In the genomic region with DNA sequence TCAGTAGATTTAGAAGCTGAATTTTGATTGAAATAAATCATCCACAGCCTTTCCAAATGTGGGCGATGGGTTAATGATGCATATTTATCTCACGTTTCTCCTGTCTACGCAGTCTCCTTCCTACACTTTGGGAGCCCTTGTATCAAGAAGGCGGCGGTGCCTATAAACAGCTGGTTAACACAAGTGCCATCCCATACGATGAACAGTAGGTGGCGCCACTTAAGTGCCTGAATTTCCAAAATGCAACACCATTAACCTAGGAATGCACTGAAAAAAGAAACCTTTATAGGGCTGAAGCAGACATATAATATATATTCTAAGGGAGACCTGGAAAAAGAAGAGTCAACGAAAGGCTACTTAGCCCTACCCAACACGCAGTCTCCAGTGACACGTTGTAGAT, we compare ENCODE assay signal across 10 mouse cellular contexts. TPM values are rescaled to one million over a fixed set of nuclear protein-coding genes. Genes with fewer than 3 reads are reported as not detected.
DNase-seq lines count a peak whose midpoint lies in the region; ATAC-seq lines count a peak whose summit lies in the region.
"Had no signal": no experiment of that assay in that cellular context is flagged by ENCODE, and none has a peak within 500 bp of the region (broad histone marks: within the 10 kb centered on the region; RNA-seq: fewer than 3 reads in every experiment).

No protein-coding gene starts in this region.

- DNase-seq in embryo, embryonic 10 days (ENCODE audit: low spot score), result peak; percentile 62
- no peak for DNase-seq in embryo, embryonic 9.5 days (ENCODE audit: extremely low spot score)
- peak; percentile 27 for DNase-seq in liver
- no peak for DNase-seq in liver, embryonic 11.5 days (ENCODE audit: low spot score)
- peak; percentile 43 for DNase-seq in adrenal gland, adult 2 months
- peak; percentile 36 to 47 for DNase-seq in heart, postnatal 36 days
- DNase-seq in thymus, postnatal 4 days, result peak; percentile 73

- intact Hi-C loops in heart, postnatal 36 days (cut with DNase I), result loop anchor here (2.0 kb wide), 1 partner anchor 55 kb away; no protein-coding TSS in a partner anchor

- WGBS in liver, embryonic 11.5 days, result 70% methylated on average over 10 of the region's 10 CpGs

- no peaks in the 10 kb centered on the region for H3K27me3 ChIP-seq in liver, embryonic 11.5 days (replicated peaks; ENCODE audit: control insufficient read depth, insufficient read depth, low read length)
- H3K27me3 ChIP-seq: limb, embryonic 12.5 days had no signal

- H3K4me3 ChIP-seq in liver, embryonic 11.5 days (ENCODE audit: low read depth, low read length), result no peak overlapping the region
- H3K4me3 ChIP-seq: limb, embryonic 12.5 days had no signal

- no peaks in the 10 kb centered on the region for H3K9me3 ChIP-seq in liver, embryonic 11.5 days (ENCODE audit: control insufficient read depth, low read length)
- H3K9me3 ChIP-seq: limb, embryonic 12.5 days had no signal

- no peaks in the 10 kb centered on the region for H3K4me1 ChIP-seq in liver, embryonic 11.5 days (replicated peaks; ENCODE audit: control insufficient read depth, insufficient read depth, low read length)
- H3K4me1 ChIP-seq: limb, embryonic 12.5 days had no signal

- no peak overlapping the region for H3K27ac ChIP-seq in liver, embryonic 11.5 days (ENCODE audit: low read depth, low read length)
- H3K27ac ChIP-seq: limb, embryonic 12.5 days had no signal

- no peak overlapping the region for H3K9ac ChIP-seq in liver, embryonic 11.5 days (ENCODE audit: low read depth, low read length)
- H3K9ac ChIP-seq: limb, embryonic 12.5 days had no signal

- ATAC-seq in liver, embryonic 11.5 days (replicated peaks; ENCODE audit: low FRiP score), result no peak
- ATAC-seq in megakaryocyte, adult 5-6 weeks (ENCODE audit: poor library complexity, severe bottlenecking), result peak; percentile 94

- no peaks in the 10 kb centered on the region for H3K36me3 ChIP-seq in liver, embryonic 11.5 days (ENCODE audit: control insufficient read depth, insufficient read depth, low read length)
- H3K36me3 ChIP-seq: limb, embryonic 12.5 days had no signal

- H3K4me2 ChIP-seq in liver, embryonic 11.5 days, result no peak overlapping the region
- H3K4me2 ChIP-seq: limb, embryonic 12.5 days had no signal

RNA-seq across cellular contexts. Expression of a gene that starts 9.5 kb away (rescaled TPM):
- polyA plus RNA-seq in liver, embryonic 11.5 days (2014; fragmentation: Nextera tagmentation; extraction: Ambion mirVana), result 19.0 and 20.5 TPM in 2 replicates
- total RNA-seq in adrenal gland, adult 2 months (2021), result 10 to 100 TPM; 13.5 to 17.0 TPM
- 3.7 and 3.8 TPM in 2 replicates for polyA plus RNA-seq in adrenal gland, adult 2 months (2012; rRNA removed)
- total RNA-seq in heart, postnatal 36 days (2021), result 1 to 10 TPM; 4.9 to 7.2 TPM
- total RNA-seq in megakaryocyte, adult 5-6 weeks (2015), result 18.5 and 22.2 TPM in 2 replicates
- 9.0 and 9.1 TPM in 2 replicates for total RNA-seq in megakaryocyte, adult 5-6 weeks (2017)

RNA-seq across cellular contexts. Expression of a gene that starts 10.6 kb away (rescaled TPM):
- 7.0 and 7.8 TPM in 2 replicates for polyA plus RNA-seq in liver, embryonic 11.5 days (2014; fragmentation: Nextera tagmentation; extraction: Ambion mirVana)
- total RNA-seq in adrenal gland, adult 2 months (2021), result 1 to 10 TPM; 5.6 to 7.0 TPM
- 0.35 and 0.83 TPM in 2 replicates for polyA plus RNA-seq in adrenal gland, adult 2 months (2012; rRNA removed)
- total RNA-seq in heart, postnatal 36 days (2021), result 1 to 10 TPM; 3.1 to 3.4 TPM
- total RNA-seq in megakaryocyte, adult 5-6 weeks (2015), result 8.5 and 9.9 TPM in 2 replicates
- 9.2 and 12.6 TPM in 2 replicates for total RNA-seq in megakaryocyte, adult 5-6 weeks (2017)

RNA-seq across cellular contexts. Expression of a gene that starts 28.8 kb away (rescaled TPM):
- polyA plus RNA-seq in liver, embryonic 11.5 days (2014; fragmentation: Nextera tagmentation; extraction: Ambion mirVana), result 0.14 TPM in 1 of 2 replicates, not detected in the other
- not detected for total RNA-seq in adrenal gland, adult 2 months (2021)
- polyA plus RNA-seq in adrenal gland, adult 2 months (2012; rRNA removed), result not detected in 2 replicates
- total RNA-seq in heart, postnatal 36 days (2021), result not detected
- not detected in 2 replicates for total RNA-seq in megakaryocyte, adult 5-6 weeks (2015)
- total RNA-seq in megakaryocyte, adult 5-6 weeks (2017), result not detected in 2 replicates
- total RNA-seq: ES-E14 had no signal

Comparison
In these comparisons a context has a peak if more than half of its experiments do, and no peak if none do; other contexts are left out.
1. DNase-seq: peak in embryo, embryonic 10 days (single experiment), liver (single experiment), adrenal gland, adult 2 months (single experiment), heart, postnatal 36 days (2 of 2) and thymus, postnatal 4 days (single experiment); none in embryo, embryonic 9.5 days (single experiment) and liver, embryonic 11.5 days (single experiment).